Mouse (Mus musculus) activated CD4-positive, CD25-positive, alpha-beta regulatory T cell (primary cell): ENCODE data around the gene Abcd1. TPM values are rescaled to one million over a fixed set of nuclear protein-coding genes. Genes with fewer than 3 reads are reported as not detected.

ENCODE experiments used
- polyA plus RNA-seq, 2 experiments: library from polyadenylated mRNA; unstranded; fragments of 100-300 nt; shearing (Covaris generic); gene quantifications; one replicate each; pipeline ENCODE4 v1.2.1; 2017

Abcd1 gene
- 10 to 100 TPM; 35.5 to 44.6 TPM for polyA plus RNA-seq

DNA sequence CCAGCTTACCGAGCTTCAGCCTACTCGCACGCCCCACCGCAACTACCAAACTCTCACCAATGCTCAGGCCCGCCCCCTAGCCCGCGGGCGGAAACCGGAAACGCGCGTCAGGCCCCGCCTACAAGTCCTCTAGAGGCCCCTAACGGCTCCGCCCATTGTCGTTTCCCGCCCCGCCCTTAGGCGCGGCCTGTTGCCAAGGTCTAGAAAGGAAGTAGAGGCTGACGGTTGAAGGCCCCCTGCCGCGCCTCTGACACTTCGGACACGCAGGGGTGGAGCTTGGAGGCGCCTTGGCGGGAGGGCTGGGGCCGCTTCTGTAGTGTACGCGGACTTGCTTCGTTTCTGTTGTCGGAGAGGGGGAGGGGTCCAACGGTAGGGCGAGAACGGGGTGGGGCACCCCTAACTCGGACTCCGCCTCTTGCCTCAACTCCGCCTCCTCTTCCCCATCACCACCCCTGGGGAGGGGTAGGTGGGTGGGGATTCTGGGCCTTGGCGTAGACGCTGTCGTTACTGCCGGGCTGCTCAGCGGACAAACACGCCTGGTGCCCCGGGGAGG, at the start of gene Abcd1, which contains the start of gene Bcap31:
Abcd1 (plus strand) TSS at position 489 of the 553 bp plus-strand sequence.
Bcap31 (minus strand) TSS at position 67 of the 553 bp plus-strand sequence.

DNA sequence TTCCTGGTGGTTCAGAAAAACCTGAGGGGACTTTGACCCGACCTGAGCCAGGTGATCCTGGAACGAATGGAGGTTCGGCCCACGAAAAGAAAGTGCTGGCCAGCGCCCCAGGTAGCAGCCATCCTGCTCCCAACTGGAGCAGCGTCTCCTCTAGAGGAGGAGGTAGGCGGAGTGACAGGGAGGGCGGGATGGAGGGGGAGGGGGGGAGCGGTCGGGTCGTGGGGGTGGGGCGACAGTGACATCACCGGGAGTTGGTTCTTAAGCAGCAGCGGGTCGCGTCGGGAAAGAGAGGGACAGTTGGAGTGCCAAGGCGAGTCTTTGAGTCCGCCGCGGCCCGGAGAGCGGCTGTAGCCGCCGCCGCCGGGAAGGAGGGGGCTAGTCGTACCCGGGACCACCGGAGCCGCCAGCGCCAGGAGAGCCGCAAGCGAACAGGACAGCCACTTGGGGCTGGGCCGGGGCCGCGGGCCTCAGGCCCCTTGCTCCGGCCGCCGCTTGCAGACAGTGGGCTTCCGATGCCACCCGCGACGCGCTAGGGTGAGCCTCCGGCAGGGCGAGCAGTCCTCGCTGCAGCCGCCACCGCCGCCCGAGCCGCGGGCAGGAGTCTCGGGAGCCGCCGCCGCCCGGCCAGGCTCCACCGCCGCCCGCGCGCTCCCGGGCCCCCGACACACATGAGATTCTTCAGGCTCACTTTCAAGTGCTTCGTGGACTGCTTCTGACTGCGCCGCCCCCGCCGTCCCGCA, 43.3 kb upstream of the Abcd1 start, which contains the start of gene Slc6a8:
Slc6a8 (plus strand) TSS at position 272 of the 740 bp plus-strand sequence.

DNA sequence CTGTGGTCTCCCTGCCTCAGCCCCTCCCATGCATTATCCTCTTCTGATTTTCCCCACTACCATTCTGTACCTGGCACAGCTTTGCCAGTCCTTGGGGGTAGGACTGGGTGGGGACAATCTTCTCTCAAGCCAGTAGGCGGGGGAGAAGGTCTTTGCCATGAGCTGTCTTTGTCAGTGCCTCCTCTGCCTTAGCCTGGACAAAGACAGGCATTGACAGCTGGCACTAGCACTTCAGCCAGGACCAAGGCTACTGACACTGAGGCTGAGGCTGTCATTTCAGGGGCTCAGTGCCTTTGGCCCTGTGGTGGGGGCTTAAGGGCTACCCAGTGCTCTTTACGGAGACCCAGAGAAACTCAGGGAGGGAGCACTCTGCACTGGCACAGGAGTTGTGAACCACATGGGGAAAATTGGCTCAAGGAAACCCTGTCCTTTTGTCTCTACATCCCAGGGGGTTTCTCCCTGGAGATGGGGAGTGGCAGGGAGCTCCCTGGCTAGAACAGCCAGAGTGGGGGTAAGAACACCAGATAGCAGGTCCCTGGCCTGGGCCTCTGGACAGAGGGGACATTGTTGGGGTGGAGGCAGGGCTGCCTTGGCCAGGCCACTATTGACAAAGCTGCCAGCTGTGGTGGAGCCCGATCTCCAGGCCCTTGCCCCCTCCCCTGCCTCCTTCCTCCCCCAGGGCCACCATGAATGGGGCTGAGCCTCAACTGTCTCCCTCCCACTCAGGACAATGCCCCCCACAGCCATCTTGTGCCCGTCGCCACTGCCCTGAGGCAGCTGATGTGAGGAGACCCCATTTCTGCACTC, 40.1 kb downstream of the Abcd1 start, which contains the start of gene Plxnb3:
Plxnb3 (plus strand) TSS at position 757 of the 807 bp plus-strand sequence.

DNA sequence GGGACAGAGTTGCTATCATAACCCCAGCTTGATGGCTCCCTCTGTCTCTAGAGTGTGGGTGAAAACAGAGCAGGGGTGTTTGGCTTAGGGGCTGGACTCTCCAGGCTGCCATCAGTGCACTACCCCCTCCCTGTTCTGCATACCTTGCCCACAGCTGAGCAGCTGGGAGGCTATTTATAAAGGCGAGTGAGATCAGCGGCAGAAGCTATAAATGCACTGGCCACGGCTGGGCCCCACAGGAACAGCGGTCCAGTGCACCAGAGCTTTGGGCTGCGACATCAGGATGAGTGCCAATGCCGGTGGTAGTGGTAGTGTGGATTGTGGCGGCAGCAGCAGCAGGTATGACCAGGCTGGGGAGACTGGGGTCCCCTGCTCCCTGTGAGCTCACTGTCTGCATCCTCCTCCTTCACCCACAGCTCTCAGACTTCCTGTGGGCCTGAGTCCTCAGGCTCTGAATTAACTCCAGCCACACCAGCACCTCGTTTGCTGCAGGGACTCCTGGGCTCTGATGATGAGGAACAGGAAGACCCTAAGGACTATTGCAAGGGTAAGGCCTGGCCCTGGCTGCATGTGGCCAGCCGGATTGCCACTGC, 57.9 kb downstream of the Abcd1 start, which contains the start of gene Srpk3:
Srpk3 (plus strand) TSS at position 238 of the 593 bp plus-strand sequence.

DNA sequence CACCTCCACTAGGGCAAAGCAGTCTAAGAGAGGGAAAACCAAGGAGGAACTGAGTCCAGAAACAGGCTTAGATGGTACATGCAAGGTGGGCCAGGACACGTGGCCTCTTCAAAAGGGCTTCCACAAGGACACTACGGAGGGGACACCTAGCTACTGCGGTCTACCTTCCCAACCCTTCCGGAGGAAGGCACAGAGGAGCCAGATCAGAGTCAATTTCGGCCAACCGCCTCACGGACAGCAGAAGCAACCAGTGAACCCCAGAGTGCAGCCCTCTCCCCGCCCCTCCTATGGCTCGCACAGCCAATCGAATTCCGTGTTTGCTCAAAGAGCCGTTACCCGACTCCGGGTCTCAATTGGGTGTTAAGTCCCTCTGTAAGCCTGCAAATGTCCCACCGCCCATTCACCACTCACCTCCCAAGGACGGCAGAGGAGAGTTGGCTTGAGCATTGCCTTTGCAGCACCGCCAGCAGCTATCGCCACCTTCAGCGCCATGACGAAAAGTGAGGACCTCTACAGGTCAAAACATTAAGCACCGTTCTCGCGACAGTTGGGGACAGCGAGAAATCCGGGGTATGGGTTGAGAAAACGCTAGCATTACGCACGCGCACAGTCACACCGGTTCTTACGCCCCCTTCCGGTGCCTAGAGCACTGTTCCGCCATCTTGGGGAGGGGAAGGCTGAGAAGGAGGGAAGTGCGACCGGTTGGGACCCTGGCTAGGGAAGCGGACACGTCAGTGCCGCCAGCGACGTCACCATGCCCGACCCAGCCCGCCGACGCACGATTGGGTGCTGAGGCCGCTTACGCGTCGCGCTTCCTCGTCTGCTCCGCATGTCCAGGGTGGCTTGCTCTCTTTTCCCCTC, 70.2 kb downstream of the Abcd1 start, which contains the start of the genes Idh3g and Ssr4:
Idh3g (minus strand) TSS at position 534 of the 861 bp plus-strand sequence.
Ssr4 (plus strand) TSS at position 665 of the 861 bp plus-strand sequence.

Other genes starting within 250 kb of the Abcd1 start
- under 1 TPM in 1 of 2 experiments, not detected in 1; 0.06 TPM for gene Bgn, start 233.0 kb upstream of the Abcd1 start, polyA plus RNA-seq
- gene Atp2b3, start 213.5 kb upstream of the Abcd1 start, polyA plus RNA-seq = not detected
- 1 to 10 TPM in 1 of 2 experiments, under 1 TPM in 1; 0.25 to 1.1 TPM for gene Dusp9, start 77.2 kb upstream of the Abcd1 start, polyA plus RNA-seq
- 1 to 10 TPM; 1.2 to 3.8 TPM for gene Pnck, start 56.5 kb upstream of the Abcd1 start, polyA plus RNA-seq
- under 1 TPM; 0.18 to 0.76 TPM for gene Slc6a8, start 43.4 kb upstream of the Abcd1 start, polyA plus RNA-seq
- gene Bcap31, start 422 bp upstream of the Abcd1 start, polyA plus RNA-seq = 100 to 1,000 TPM; 306 to 323 TPM
- under 1 TPM in 1 of 2 experiments, not detected in 1; 0.06 TPM for gene Plxnb3, start 40.5 kb downstream of the Abcd1 start, polyA plus RNA-seq
- gene Srpk3, start 57.8 kb downstream of the Abcd1 start, polyA plus RNA-seq = 1 to 10 TPM in 1 of 2 experiments, under 1 TPM in 1; 0.48 to 1.1 TPM
- 100 to 1,000 TPM; 200 to 231 TPM for gene Idh3g, start 70.3 kb downstream of the Abcd1 start, polyA plus RNA-seq
- gene Ssr4, start 70.4 kb downstream of the Abcd1 start, polyA plus RNA-seq = 100 to 1,000 TPM; 210 to 242 TPM
- under 1 TPM; 0.12 to 0.60 TPM for gene Pdzd4, start 108.4 kb downstream of the Abcd1 start, polyA plus RNA-seq
- gene Avpr2, start 175.5 kb downstream of the Abcd1 start, polyA plus RNA-seq = 1 to 10 TPM; 2.7 to 3.1 TPM
- gene L1cam, start 179.5 kb downstream of the Abcd1 start, polyA plus RNA-seq = 10 to 100 TPM; 10.1 to 16.6 TPM
- 100 to 1,000 TPM; 174 to 277 TPM for gene Arhgap4, start 205.3 kb downstream of the Abcd1 start, polyA plus RNA-seq
- 100 to 1,000 TPM; 226 to 247 TPM for gene Naa10, start 205.3 kb downstream of the Abcd1 start, polyA plus RNA-seq
- gene Renbp, start 214.3 kb downstream of the Abcd1 start, polyA plus RNA-seq = 10 to 100 TPM in 1 of 2 experiments, 1 to 10 TPM in 1; 8.5 to 12.2 TPM
- 10 to 100 TPM; 25.4 to 45.1 TPM for gene Hcfc1, start 249.8 kb downstream of the Abcd1 start, polyA plus RNA-seq